Mouse (Mus musculus) spleen, adult 2 months (tissue): ENCODE measurements around the gene Msantd3.

Source experiments
- CTCF ChIP-seq: fragments of 200-500 bp; IDR thresholded peaks from 2 replicates; pipeline ENCODE4 v1.5.1; 2011; ENCODE audit warnings: mild to moderate bottlenecking, inconsistent platforms; ENCODE audit not compliant: insufficient read depth, insufficient read length, insufficient replicate concordance; ENCODE audit errors: extremely low read depth
- POLR2A ChIP-seq: fragments of 200-500 bp; IDR thresholded peaks from 2 replicates; pipeline ENCODE4 v1.6.1; 2011; ENCODE audit warnings: low read depth, low read length, inconsistent platforms

DNA sequence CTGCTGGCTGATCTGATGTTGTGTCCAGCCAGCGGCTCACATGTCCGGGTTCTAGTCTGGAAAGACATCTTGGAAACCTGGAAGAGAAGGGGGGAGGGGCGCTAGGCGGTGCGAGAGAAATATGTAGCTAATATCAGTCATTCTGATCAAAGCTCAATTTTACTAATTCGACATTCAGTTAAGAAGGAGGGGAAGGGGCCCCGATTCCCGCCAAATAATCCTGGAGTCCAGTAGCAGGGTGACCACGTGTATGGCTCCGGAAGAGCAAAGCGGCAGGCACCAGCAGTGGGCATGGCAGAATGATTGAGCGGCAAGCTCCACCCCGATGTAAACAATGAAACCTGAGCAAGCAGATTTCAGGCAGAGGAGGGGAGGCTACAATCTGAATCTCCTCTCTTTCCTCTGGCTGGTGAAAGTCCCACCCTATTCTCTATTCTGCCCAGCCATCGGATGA, 48.4 kb upstream of the Msantd3 start:
- TF ChIP-seq CTCF (no peak), POLR2A (no peak)
